ENCODE assay signal across 14 mouse cellular contexts in genomic region chr4:53045807-53046206, GRCm38 (mm10). TPM values are rescaled to one million over a fixed set of nuclear protein-coding genes. Genes with fewer than 3 reads are reported as not detected.
"Had no signal": no experiment of that assay in that cellular context is flagged by ENCODE, and none has a peak within 500 bp of the region (broad histone marks: within the 10 kb centered on the region; RNA-seq: fewer than 3 reads in every experiment).

No protein-coding gene starts in this region.

- H3K9ac ChIP-seq: intestine, embryonic 15.5 days; limb, embryonic 15.5 days; liver, embryonic 13.5 days; liver, postnatal 0 days; lung, embryonic 15.5 days had no signal

- H3K4me3 ChIP-seq: intestine, embryonic 15.5 days; layer of hippocampus, adult 2 months; limb, embryonic 15.5 days; liver, embryonic 13.5 days; lung, embryonic 15.5 days had no signal

- H3K9me3 ChIP-seq: intestine, embryonic 15.5 days; limb, embryonic 15.5 days; liver, embryonic 13.5 days; lung, embryonic 15.5 days had no signal

- H3K4me2 ChIP-seq: intestine, embryonic 15.5 days; limb, embryonic 15.5 days; liver, embryonic 13.5 days; lung, embryonic 15.5 days had no signal

- DNase-seq: kidney, adult 18-20 months; kidney, postnatal 10 days; kidney, postnatal 4 days; liver, embryonic 13.5 days; liver, postnatal 0 days; lung, postnatal 14 days; thymus, postnatal 14 days had no signal

- H3K4me1 ChIP-seq: intestine, embryonic 15.5 days; limb, embryonic 15.5 days; liver, embryonic 13.5 days; lung, embryonic 15.5 days had no signal

- H3K27me3 ChIP-seq: intestine, embryonic 15.5 days; limb, embryonic 15.5 days; liver, embryonic 13.5 days; lung, embryonic 15.5 days had no signal

- ATAC-seq: intestine, embryonic 15.5 days; liver, postnatal 0 days had no signal

- H3K27ac ChIP-seq: intestine, embryonic 15.5 days; layer of hippocampus, adult 2 months; limb, embryonic 15.5 days; liver, embryonic 13.5 days; lung, embryonic 15.5 days; stomach, postnatal 0 days had no signal

- H3K36me3 ChIP-seq: intestine, embryonic 15.5 days had no signal

RNA-seq across cellular contexts. Expression of gene Nipsnap3a, which starts 56.7 kb away (rescaled TPM):
- polyA plus RNA-seq: intestine, embryonic 15.5 days; limb, embryonic 11.5 days; limb, embryonic 15.5 days; liver, embryonic 13.5 days; liver, postnatal 0 days; lung, embryonic 15.5 days; midbrain, embryonic 14.5 days; stomach, postnatal 0 days had no signal
